Comparison of ENCODE assay signal across 9 mouse cellular contexts in the genomic region with DNA sequence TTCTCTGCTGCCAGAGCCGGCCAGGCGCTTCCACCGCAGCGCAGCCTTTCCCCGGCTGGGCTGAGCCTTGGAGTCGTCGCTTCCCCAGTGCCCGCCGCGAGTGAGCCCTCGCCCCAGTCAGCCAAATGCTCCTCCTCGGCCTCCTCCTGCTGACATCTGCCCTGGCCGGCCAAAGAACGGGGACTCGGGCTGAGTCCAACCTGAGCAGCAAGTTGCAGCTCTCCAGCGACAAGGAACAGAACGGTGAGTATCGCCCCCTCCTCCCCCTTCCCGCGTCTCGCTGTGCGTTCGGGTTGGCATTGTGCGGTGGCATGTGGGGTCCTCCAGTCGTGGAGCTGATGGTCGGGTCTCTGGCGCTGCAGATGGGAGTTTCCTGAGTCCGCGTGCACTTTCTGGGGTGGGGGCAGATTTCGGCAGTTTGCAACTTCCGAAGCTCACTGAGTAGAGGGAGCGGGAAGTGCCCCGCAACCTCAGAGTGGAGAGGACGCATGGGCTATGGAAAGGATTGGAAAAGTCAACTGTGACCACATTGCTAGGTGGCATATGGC. TPM values are rescaled to one million over a fixed set of nuclear protein-coding genes. Genes with fewer than 3 reads are reported as not detected.
A peak's percentile ranks its signal among the peaks of the same experiment; 100 is the strongest.
DNase-seq lines count a peak whose midpoint lies in the region; ATAC-seq and TF ChIP-seq lines count a peak whose summit lies in the region.
"Had no signal": no experiment of that assay in that cellular context is flagged by ENCODE, and none has a peak within 500 bp of the region (broad histone marks: within the 10 kb centered on the region; RNA-seq: fewer than 3 reads in every experiment).

No protein-coding gene starts in this region.

- no peak for TF ChIP-seq POLR2A in heart, adult 2 months (IDR thresholded peaks at IDR 0.05; ENCODE audit: insufficient read depth, low read depth, low read length)
- no peak for TF ChIP-seq POLR2A in kidney, adult 2 months (IDR thresholded peaks at IDR 0.05; ENCODE audit: low read depth, low read length)

- H3K4me1 ChIP-seq in heart, adult 2 months (ENCODE audit: control insufficient read depth, insufficient read depth, low read length), result no peaks in the 10 kb centered on the region
- H3K4me1 ChIP-seq in kidney, adult 2 months (ENCODE audit: control insufficient read depth, insufficient read depth, low read length), result peaks cover 12% of the 10 kb centered on the region; the same call in 1 of the 2 replicates
- H3K4me1 ChIP-seq in liver, embryonic 11.5 days (replicated peaks; ENCODE audit: control insufficient read depth, insufficient read depth, low read length), result no peaks in the 10 kb centered on the region; the same call in 1 of the 2 replicates
- peaks cover 5% of the 10 kb centered on the region; the same call in 1 of the 2 replicates for H3K4me1 ChIP-seq in neural tube, embryonic 11.5 days (ENCODE audit: control insufficient read depth, insufficient read depth, low read length)

- H3K9me3 ChIP-seq in liver, embryonic 11.5 days (ENCODE audit: control insufficient read depth, low read length), result no peaks in the 10 kb centered on the region
- no peaks in the 10 kb centered on the region for H3K9me3 ChIP-seq in neural tube, embryonic 11.5 days (ENCODE audit: control insufficient read depth, low read length)

- peak; percentile 23 for DNase-seq in layer of hippocampus, adult 11-12 months (ENCODE audit: low spot score)
- no peak for DNase-seq in layer of hippocampus, adult 9-10 months (ENCODE audit: low spot score)
- DNase-seq in cerebellum, postnatal 14 days, result peak; percentile 57 to 67
- peak; percentile 38 to 51 for DNase-seq in heart, adult 2 months
- peak; percentile 82 for DNase-seq in kidney, adult 2 months
- DNase-seq in liver, embryonic 11.5 days (ENCODE audit: low spot score), result peak; percentile 50
- peak; percentile 69 for DNase-seq in neural tube, embryonic 11.5 days (ENCODE audit: low spot score)
- peak; percentile 27 for DNase-seq in thymus, postnatal 14 days

- intact Hi-C loops in heart, adult 2 months (cut with DNase I), result loop anchor here (10.0 kb wide), 1 partner anchor 83 kb away; no protein-coding TSS in a partner anchor

- peak overlapping the region; percentile 45; the same call in 1 of the 2 replicates for H3K27ac ChIP-seq in heart, adult 2 months
- peak overlapping the region; percentile 87 for H3K27ac ChIP-seq in kidney, adult 2 months (ENCODE audit: insufficient read depth, low read depth, low read length)
- peak overlapping the region; percentile 38 for H3K27ac ChIP-seq in liver, embryonic 11.5 days (ENCODE audit: low read depth, low read length)
- H3K27ac ChIP-seq in neural tube, embryonic 11.5 days (ENCODE audit: low read depth, low read length), result peak overlapping the region; percentile 77

- TF ChIP-seq EP300 in heart, adult 2 months (IDR thresholded peaks at IDR 0.05; ENCODE audit: insufficient read depth, low read depth, low read length), result no peak

- peak; percentile 24 for ATAC-seq in liver, embryonic 11.5 days (replicated peaks; ENCODE audit: low FRiP score)
- peak; percentile 51 for ATAC-seq in neural tube, embryonic 11.5 days (ENCODE audit: insufficient read depth, low FRiP score, low TSS enrichment)

- peak overlapping the region; percentile 55 for H3K9ac ChIP-seq in heart, adult 2 months (ENCODE audit: low read depth, low read length)
- H3K9ac ChIP-seq in liver, embryonic 11.5 days (ENCODE audit: low read depth, low read length), result peak overlapping the region; percentile 57
- H3K9ac ChIP-seq in neural tube, embryonic 11.5 days (ENCODE audit: low read length), result peak overlapping the region; percentile 84

- peak overlapping the region; percentile 79 for H3K4me2 ChIP-seq in liver, embryonic 11.5 days
- peak overlapping the region; percentile 60 for H3K4me2 ChIP-seq in neural tube, embryonic 11.5 days (ENCODE audit: low read depth)

- no peaks in the 10 kb centered on the region for H3K79me2 ChIP-seq in heart, adult 2 months (replicated peaks; ENCODE audit: control insufficient read depth, insufficient read depth, low read length)

- 1% methylated on average over 34 of the region's 34 CpGs for WGBS in heart, adult 2 months
- WGBS in kidney, adult 2 months, result 1% methylated on average over 34 of the region's 34 CpGs
- WGBS in liver, embryonic 11.5 days, result 1% methylated on average over 31 of the region's 34 CpGs
- 1% methylated on average over 33 of the region's 34 CpGs for WGBS in neural tube, embryonic 11.5 days

- peaks cover 3% of the 10 kb centered on the region for H3K27me3 ChIP-seq in heart, adult 2 months (ENCODE audit: control insufficient read depth, insufficient read depth, low read length)
- H3K27me3 ChIP-seq in kidney, adult 2 months (replicated peaks; ENCODE audit: control insufficient read depth, insufficient read depth, low read length), result no peaks in the 10 kb centered on the region
- peaks cover 21% of the 10 kb centered on the region for H3K27me3 ChIP-seq in liver, embryonic 11.5 days (replicated peaks; ENCODE audit: control insufficient read depth, insufficient read depth, low read length)
- no peaks in the 10 kb centered on the region for H3K27me3 ChIP-seq in neural tube, embryonic 11.5 days (ENCODE audit: control insufficient read depth, insufficient read depth, low read length)

- H3K36me3 ChIP-seq in heart, adult 2 months (ENCODE audit: control insufficient read depth, insufficient read depth, low read length), result no peaks in the 10 kb centered on the region
- no peaks in the 10 kb centered on the region for H3K36me3 ChIP-seq in kidney, adult 2 months (ENCODE audit: control insufficient read depth, insufficient read depth, low read length)
- no peaks in the 10 kb centered on the region for H3K36me3 ChIP-seq in liver, embryonic 11.5 days (ENCODE audit: control insufficient read depth, insufficient read depth, low read length)
- no peaks in the 10 kb centered on the region for H3K36me3 ChIP-seq in neural tube, embryonic 11.5 days (ENCODE audit: control insufficient read depth, insufficient read depth, low read length)

- H3K4me3 ChIP-seq in heart, adult 2 months, result peak overlapping the region; percentile 69
- peak overlapping the region; percentile 54 for H3K4me3 ChIP-seq in kidney, adult 2 months (ENCODE audit: insufficient read depth, low read depth, low read length)
- H3K4me3 ChIP-seq in liver, embryonic 11.5 days (ENCODE audit: low read depth, low read length), result peak overlapping the region; percentile 59
- H3K4me3 ChIP-seq in neural tube, embryonic 11.5 days (ENCODE audit: low read depth, low read length), result peak overlapping the region; percentile 61

- TF ChIP-seq CTCF in heart, adult 2 months (IDR thresholded peaks at IDR 0.05), result no peak
- no peak for TF ChIP-seq CTCF in kidney, adult 2 months (conservative IDR thresholded peaks at IDR 0.05; ENCODE audit: insufficient read depth, insufficient read length, low read depth, low read length)

RNA-seq across cellular contexts. Expression of gene Pdgfc, which starts 1.2 kb away (rescaled TPM):
- total RNA-seq in heart, adult 2 months (2021), result 1 to 10 TPM; 2.8 to 3.0 TPM
- 1.5 and 1.8 TPM in 2 replicates for polyA plus RNA-seq in heart, adult 2 months (2012; rRNA removed)
- polyA plus RNA-seq in kidney, adult 2 months (2012; rRNA removed), result 6.8 and 7.3 TPM in 2 replicates
- polyA plus RNA-seq in liver, embryonic 11.5 days (2014; fragmentation: Nextera tagmentation; extraction: Ambion mirVana), result 11.8 and 12.7 TPM in 2 replicates
- polyA plus RNA-seq in neural tube, embryonic 11.5 days (2014; fragmentation: Nextera tagmentation; extraction: Ambion mirVana), result 21.7 and 25.7 TPM in 2 replicates
- total RNA-seq: MEL had no signal
